Mouse (Mus musculus) embryonic facial prominence, embryonic 11.5 days (tissue): ENCODE results near the gene Olfr822. TPM values are rescaled to one million over a fixed set of nuclear protein-coding genes. Genes with fewer than 3 reads are reported as not detected.
"Not testable (repeated sequence)": the region's sequence is repeated elsewhere in the genome, so short reads cannot be mapped to it uniquely, and the experiment has no call there.

Experiments used
- ATAC-seq: fragments of 200-750 bp; cut with Nextera tagmentation; replicated peaks from 2 replicates; pipeline ENCODE4 v1.8.0; 2017; ENCODE audit warnings: low read depth; ENCODE audit not compliant: insufficient number of reproducible peaks, low FRiP score, low TSS enrichment
- DNase-seq: peaks from one replicate; pipeline ENCODE4 v3.0.0-alpha.2; 2015; ENCODE audit warnings: low spot score
- H3K27ac ChIP-seq: fragments of 300-500 bp; sonication (generic); replicated peaks from 2 replicates; pipeline ENCODE4 v1.5.1; 2014; ENCODE audit warnings: mild to moderate bottlenecking, low read depth, low read length, control low read depth
- H3K27me3 ChIP-seq: fragments of 300-500 bp; sonication (generic); 2 replicates; pipeline ENCODE4 v1.6.1; 2014; ENCODE audit warnings: mild to moderate bottlenecking, low read length, moderate library complexity, mixed read lengths; ENCODE audit not compliant: control insufficient read depth, insufficient read depth
- H3K36me3 ChIP-seq: fragments of 300-500 bp; sonication (generic); replicated peaks from 2 replicates; pipeline ENCODE4 v1.6.1; 2014; ENCODE audit warnings: low read depth, mild to moderate bottlenecking, low read length, moderate library complexity, mixed read lengths; ENCODE audit not compliant: control insufficient read depth, insufficient read depth
- H3K4me1 ChIP-seq: fragments of 300-500 bp; sonication (generic); 2 replicates; pipeline ENCODE4 v1.6.1; 2014; ENCODE audit warnings: low read length, mixed read lengths; ENCODE audit not compliant: control insufficient read depth, insufficient read depth
- H3K4me2 ChIP-seq: fragments of 300-500 bp; sonication (generic); 2 replicates; pipeline ENCODE4 v1.6.1; 2014; ENCODE audit warnings: low read depth, mild to moderate bottlenecking, control low read depth, low read length, moderate library complexity
- H3K4me3 ChIP-seq: fragments of 300-500 bp; sonication (generic); 2 replicates; pipeline ENCODE4 v1.5.1; 2014; ENCODE audit warnings: low read depth, low read length, control low read depth
- H3K9ac ChIP-seq: fragments of 300-500 bp; sonication (generic); replicated peaks from 2 replicates; pipeline ENCODE4 v1.6.1; 2014; ENCODE audit warnings: mild to moderate bottlenecking, control low read depth, low read length
- H3K9me3 ChIP-seq: fragments of 300-500 bp; sonication (generic); replicated peaks from 2 replicates; pipeline ENCODE4 v1.6.1; 2016; ENCODE audit warnings: mild to moderate bottlenecking, low read length, inconsistent platforms, mixed read lengths; ENCODE audit not compliant: control insufficient read depth
- WGBS: fragments of 180-500 bp; shearing (Covaris S2); extraction: QIAGEN DNeasy Blood & Tissue Kit; methylation state at CpG from one replicate; pipeline ENCODE4 v1.1.7; 2014; 5-methylcytosine and 5-hydroxymethylcytosine counted together
- polyA plus RNA-seq: library from polyadenylated mRNA; unstranded; fragments of >200 nt; fragmentation: Nextera tagmentation; extraction: Ambion mirVana; gene quantifications from 2 replicates; pipeline ENCODE4 v1.2.1, GENCODE M21; 2014

Olfr822 gene
- polyA plus RNA-seq, result not detected in 2 replicates

DNA sequence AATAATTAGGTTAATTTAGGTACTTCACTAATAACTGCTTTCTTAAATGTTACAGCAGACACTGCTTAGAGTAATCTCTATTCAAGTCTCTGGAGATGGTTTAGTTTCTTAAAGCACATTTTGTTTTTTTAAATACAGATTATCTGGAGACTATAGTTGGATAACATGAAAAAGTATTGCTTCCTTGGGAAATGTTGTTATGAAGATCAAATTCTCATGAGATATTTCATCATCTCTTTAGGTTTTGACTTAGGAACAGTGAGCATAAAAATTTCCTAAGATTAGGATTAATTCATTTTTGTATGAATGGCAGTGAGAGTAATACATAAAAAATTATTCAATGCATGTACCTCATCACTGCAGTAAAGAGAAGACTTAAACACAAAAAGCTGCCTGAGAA, at the start of gene Olfr822:
Olfr822 (plus strand) TSS at position 301 of the 400 bp plus-strand sequence.
- Histone ChIP-seq H3K9me3 (no peaks in the 10 kb centered on the region), H3K36me3 (no peaks in the 10 kb centered on the region), H3K27ac (no peak within 1 kb of the TSS), H3K4me3 (no peak within 1 kb of the TSS), H3K27me3 (no peaks in the 10 kb centered on the region), H3K9ac (no peak within 1 kb of the TSS), H3K4me1 (no peaks in the 10 kb centered on the region), H3K4me2 (no peak within 1 kb of the TSS)
- DNase-seq, result no peak
- ATAC-seq, result no peak

- Histone ChIP-seq H3K36me3 (no peaks in the 10 kb centered on the region), H3K9ac (no peak within 1 kb of the TSS), H3K27me3 (no peaks in the 10 kb centered on the region), H3K4me3 (no peak within 1 kb of the TSS), H3K9me3 (no peaks in the 10 kb centered on the region), H3K4me2 (no peak within 1 kb of the TSS), H3K27ac (no peak within 1 kb of the TSS), H3K4me1 (no peaks in the 10 kb centered on the region)
- DNase-seq (no peak), ATAC-seq (no peak)
These were observed 41.0 kb upstream of the Olfr822 start, which contains the start of gene Olfr821 for GRCm38 (mm10) chr10:130030048-130030447. Gene Olfr821, plus strand, starts transcription at chr10:130030348.

DNA sequence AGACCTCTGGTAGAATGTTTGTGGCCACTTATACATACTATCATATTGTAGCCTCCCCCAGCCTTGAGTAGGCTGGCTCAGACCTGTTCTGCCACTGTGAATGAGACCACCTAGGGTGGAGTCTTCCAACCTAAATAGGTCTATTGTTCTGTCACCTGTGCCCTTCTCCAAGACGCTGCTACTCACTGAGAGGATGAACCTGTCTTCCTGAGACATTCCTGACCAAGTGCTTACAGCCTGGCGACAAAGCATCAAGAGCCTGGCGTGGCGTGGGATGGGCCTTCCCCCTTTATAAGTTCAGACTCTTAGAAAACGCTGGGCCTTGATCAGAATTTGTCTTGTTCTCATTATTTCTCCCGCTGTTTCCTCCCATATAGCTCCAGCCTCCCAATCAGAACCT, 33.9 kb upstream of the Olfr822 start:
- Histone ChIP-seq H3K4me3 (no peak overlapping the region), H3K4me1 (no peaks in the 10 kb centered on the region), H3K9me3 (no peaks in the 10 kb centered on the region), H3K27me3 (no peaks in the 10 kb centered on the region), H3K27ac (no peak overlapping the region), H3K36me3 (no peaks in the 10 kb centered on the region), H3K4me2 (no peak overlapping the region), H3K9ac (no peak overlapping the region)
- WGBS, result 62% methylated on average over 6 of the region's 6 CpGs
- ATAC-seq (no peak), DNase-seq (no peak)

DNA sequence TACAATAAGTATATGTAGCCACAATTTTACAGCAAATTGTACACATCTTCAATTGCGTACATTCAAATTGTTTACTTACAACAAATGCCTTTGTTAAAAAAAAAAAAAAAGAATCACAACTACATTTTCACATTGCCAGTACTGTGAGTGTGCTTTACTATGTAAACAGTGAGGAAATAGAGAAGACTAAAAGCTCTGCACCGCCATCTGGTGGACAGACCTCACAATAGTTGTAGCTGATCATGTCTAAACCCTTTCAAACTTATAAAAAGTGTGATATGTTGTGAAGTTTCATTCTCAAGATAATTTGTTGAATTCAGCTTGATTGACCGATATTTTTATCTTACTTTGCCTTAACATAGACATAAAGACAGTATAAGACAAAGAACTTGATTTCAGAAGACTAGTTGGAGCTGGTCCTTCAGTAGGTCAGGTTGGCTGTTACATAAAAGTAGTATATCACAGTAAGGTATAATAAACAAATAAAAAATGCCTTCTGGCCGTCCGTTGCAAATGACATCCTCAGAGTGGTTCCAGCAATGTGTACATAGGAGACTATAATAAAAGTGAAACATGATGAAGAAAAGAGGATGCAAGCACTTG, 21.9 kb downstream of the Olfr822 start:
- DNase-seq, result peak; percentile 74
- no peaks in the 10 kb centered on the region for H3K9me3 ChIP-seq
- H3K4me1 ChIP-seq, result no peaks in the 10 kb centered on the region
- ATAC-seq, result no peak
- H3K27ac ChIP-seq, result no peak overlapping the region
- no peak overlapping the region for H3K9ac ChIP-seq
- no peak overlapping the region for H3K4me2 ChIP-seq
- H3K27me3 ChIP-seq, result no peaks in the 10 kb centered on the region
- no peak overlapping the region for H3K4me3 ChIP-seq
- no peaks in the 10 kb centered on the region for H3K36me3 ChIP-seq
- 19% methylated on average over 5 of the region's 5 CpGs for WGBS

DNA sequence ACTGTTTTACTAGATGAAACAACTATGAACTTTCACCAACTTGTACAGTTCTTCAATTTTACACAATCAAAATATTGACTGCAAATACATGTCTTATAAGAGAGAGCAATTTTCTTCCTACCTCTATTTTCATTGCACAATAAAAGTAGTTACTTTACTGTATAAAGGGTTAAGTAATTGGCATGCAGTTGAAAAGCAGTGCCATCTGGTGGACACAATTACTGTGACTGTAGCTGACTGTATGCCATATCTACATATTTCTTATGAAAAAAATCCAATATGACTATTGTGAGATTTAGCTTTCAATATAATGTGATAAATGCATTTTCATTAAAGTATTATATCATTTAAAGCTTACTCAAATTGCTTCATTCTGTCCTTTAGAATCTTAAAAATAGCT, 25.1 kb downstream of the Olfr822 start:
- Histone ChIP-seq H3K36me3 (no peaks in the 10 kb centered on the region), H3K27ac (no peak overlapping the region), H3K4me2 (no peak overlapping the region), H3K4me1 (no peaks in the 10 kb centered on the region), H3K9ac (no peak overlapping the region), H3K9me3 (no peaks in the 10 kb centered on the region), H3K4me3 (no peak overlapping the region), H3K27me3 (no peaks in the 10 kb centered on the region)
- peak; percentile 19 for DNase-seq
- no peak for ATAC-seq

- H3K9me3 ChIP-seq, H3K4me2 ChIP-seq, ATAC-seq, H3K9ac ChIP-seq, H3K27ac ChIP-seq, H3K27me3 ChIP-seq, H3K36me3 ChIP-seq, H3K4me1 ChIP-seq, DNase-seq, H3K4me3 ChIP-seq: not testable (repeated sequence)
- WGBS, result 71% methylated on average over 1 of the region's 1 CpGs
These were observed 44.3 kb downstream of the Olfr822 start, which contains the start of gene Olfr823 for GRCm38 (mm10) chr10:130115283-130115682. Gene Olfr823, minus strand, starts transcription at chr10:130115383.

- not testable (repeated sequence) for H3K4me1 ChIP-seq, H3K9ac ChIP-seq, ATAC-seq, H3K4me2 ChIP-seq, H3K36me3 ChIP-seq, H3K9me3 ChIP-seq, DNase-seq, H3K27me3 ChIP-seq, H3K4me3 ChIP-seq, H3K27ac ChIP-seq
- 65% methylated on average over 3 of the region's 3 CpGs for WGBS
These were observed 45.0 kb downstream of the Olfr822 start for GRCm38 (mm10) chr10:130116045-130116444.
